Mouse (Mus musculus) R1 (cell line): ENCODE results near the gene Trmt13.

Source experiments
- DNase-seq: peaks from one replicate; pipeline ENCODE4 v3.0.0-alpha.2; 2018; ENCODE audit warnings: low read depth, low spot score

Trmt13 gene

GRCm38 (mm10) chr3:116614295-116614892 is at the start of gene Trmt13:
Gene Trmt13, minus strand, starts transcription at chr3:116614587.
- DNase-seq, result peak; percentile 26

GRCm38 (mm10) chr3:116662463-116662863 is 48.1 kb upstream of the Trmt13 start, which contains the start of gene Mfsd14a:
Gene Mfsd14a, minus strand, starts transcription at chr3:116662677.
- peak; percentile 93 for DNase-seq

GRCm38 (mm10) chr3:116661870-116662414 is 47.6 kb upstream of the Trmt13 start:
- peak; percentile 40 for DNase-seq

GRCm38 (mm10) chr3:116661288-116661869 is 47.0 kb upstream of the Trmt13 start:
- no peak for DNase-seq

GRCm38 (mm10) chr3:116659856-116660430 is 45.6 kb upstream of the Trmt13 start:
- peak; percentile 52 for DNase-seq

GRCm38 (mm10) chr3:116658928-116659565 is 44.7 kb upstream of the Trmt13 start:
- DNase-seq, result no peak

- peak; percentile 88 for DNase-seq
These were observed 42.0 kb upstream of the Trmt13 start for GRCm38 (mm10) chr3:116656184-116656965.

GRCm38 (mm10) chr3:116654051-116654450 is 39.7 kb upstream of the Trmt13 start:
- DNase-seq, result peak; percentile 46

GRCm38 (mm10) chr3:116653278-116653945 is 39.0 kb upstream of the Trmt13 start:
- no peak for DNase-seq

- peak; percentile 74 for DNase-seq
These were observed 37.7 kb upstream of the Trmt13 start for GRCm38 (mm10) chr3:116652033-116652446.

GRCm38 (mm10) chr3:116650698-116651097 is 36.3 kb upstream of the Trmt13 start:
- no peak for DNase-seq

GRCm38 (mm10) chr3:116648805-116649204 is 34.4 kb upstream of the Trmt13 start:
- no peak for DNase-seq

GRCm38 (mm10) chr3:116646387-116646786 is 32.0 kb upstream of the Trmt13 start:
- no peak for DNase-seq

- no peak for DNase-seq
These were observed 28.0 kb upstream of the Trmt13 start for GRCm38 (mm10) chr3:116642373-116642772.

GRCm38 (mm10) chr3:116641811-116642371 is 27.5 kb upstream of the Trmt13 start:
- DNase-seq, result no peak

- peak; percentile 77 for DNase-seq
These were observed 25.6 kb upstream of the Trmt13 start for GRCm38 (mm10) chr3:116640024-116640423.

- DNase-seq, result no peak
These were observed 24.2 kb upstream of the Trmt13 start for GRCm38 (mm10) chr3:116638572-116638971.

- DNase-seq, result no peak
These were observed 23.5 kb upstream of the Trmt13 start for GRCm38 (mm10) chr3:116637693-116638476.

GRCm38 (mm10) chr3:116635799-116636198 is 21.4 kb upstream of the Trmt13 start:
- no peak for DNase-seq

- no peak for DNase-seq
These were observed 20.5 kb upstream of the Trmt13 start for GRCm38 (mm10) chr3:116634853-116635252.
